Mouse (Mus musculus) MEL-GATA-1-ER (cell line): ENCODE measurements around the gene Cdh15.

Experiments
- DNase-seq: peaks from one replicate; pipeline ENCODE4 v3.0.0-alpha.2; 2012; ENCODE audit warnings: low read depth; ENCODE audit errors: extremely low read depth

Cdh15 gene

GRCm38 (mm10) chr8:122883671-122884070 is 35.9 kb downstream of the Cdh15 start:
- no peak for DNase-seq

DNA sequence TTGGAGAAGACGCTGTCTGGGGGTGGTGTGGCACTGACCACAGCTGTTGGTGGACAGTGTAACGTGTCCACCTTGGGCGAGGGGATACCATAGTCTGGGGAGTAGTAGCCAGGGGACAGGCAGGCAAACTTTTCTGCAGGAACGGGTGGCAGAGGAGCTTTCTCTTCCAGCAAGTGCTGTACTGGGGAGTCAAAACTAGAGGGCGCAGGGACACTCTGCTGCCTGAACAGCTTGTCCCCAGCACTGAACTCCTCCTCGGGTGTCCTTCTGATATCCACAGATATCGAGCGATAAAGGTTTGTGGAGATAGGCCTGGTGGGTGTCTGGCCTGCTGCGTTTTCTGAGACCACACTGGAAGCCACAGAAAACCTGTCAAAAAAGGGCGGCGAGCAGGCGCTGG is 43.7 kb downstream of the Cdh15 start:
- no peak for DNase-seq

DNA sequence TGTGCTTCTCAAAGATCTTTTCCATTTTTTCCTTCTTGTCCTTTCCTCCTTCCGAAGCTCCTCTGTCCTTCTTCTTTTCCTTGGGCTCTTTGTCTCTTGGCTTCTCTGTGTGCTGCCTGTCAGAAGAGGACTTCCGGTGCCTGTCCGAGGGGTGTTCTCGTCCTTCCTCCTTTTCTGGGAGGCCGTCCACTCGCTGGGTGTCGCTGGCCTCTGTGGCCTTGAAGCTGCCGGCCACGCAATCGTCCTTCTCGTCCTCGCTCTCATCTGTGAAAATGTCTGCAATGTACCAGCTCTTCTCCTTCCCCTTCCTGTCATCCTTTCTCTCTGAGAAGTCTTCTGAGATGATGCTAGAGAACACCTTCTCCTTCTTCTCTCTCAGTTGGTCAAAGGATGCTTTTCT is 45.7 kb downstream of the Cdh15 start:
- DNase-seq: no peak

- DNase-seq: no peak
Observed at GRCm38 (mm10) chr8:122896317-122896716, 48.6 kb downstream of the Cdh15 start.

DNA sequence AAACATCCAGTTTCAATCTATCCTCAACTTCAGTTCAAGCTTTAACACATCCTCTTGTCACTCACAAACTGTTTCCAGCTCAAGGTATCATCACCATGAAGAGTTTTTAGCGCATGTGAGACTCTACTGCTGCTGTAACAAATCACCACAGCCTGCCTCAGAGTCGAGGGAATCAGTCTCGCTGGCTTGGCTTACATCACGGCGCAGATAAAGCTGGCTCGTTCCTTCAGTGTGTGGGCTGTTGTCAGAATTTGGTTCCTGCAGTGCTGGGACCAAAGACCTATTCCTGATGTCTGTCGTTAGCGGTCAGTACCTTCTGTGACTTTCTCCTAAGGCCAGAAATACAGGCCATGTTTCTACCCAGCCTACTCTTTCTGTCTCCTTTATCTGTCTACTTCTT is 49.4 kb downstream of the Cdh15 start:
- no peak for DNase-seq

GRCm38 (mm10) chr8:122898018-122898417 is 50.3 kb downstream of the Cdh15 start:
- no peak for DNase-seq

DNA sequence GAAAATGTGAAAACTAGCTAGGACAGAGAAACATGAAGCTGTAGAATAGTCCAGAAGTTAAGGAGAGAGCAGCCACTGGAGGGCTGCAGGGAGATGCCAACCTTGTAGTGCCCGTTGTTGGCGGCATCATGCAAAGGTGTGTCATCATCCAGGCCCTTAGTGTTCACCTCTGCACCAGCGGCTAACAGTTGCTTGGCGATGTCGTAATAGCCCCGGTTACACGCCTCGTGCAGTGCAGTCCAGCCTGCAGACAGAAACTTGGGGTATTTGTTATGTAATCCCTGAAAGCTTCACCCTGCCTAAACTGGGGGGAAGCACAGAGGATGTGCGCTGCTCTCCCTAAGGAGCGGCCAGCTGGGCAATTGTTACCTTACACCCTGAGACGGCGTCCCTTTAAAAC is 50.7 kb downstream of the Cdh15 start:
- DNase-seq: no peak

DNA sequence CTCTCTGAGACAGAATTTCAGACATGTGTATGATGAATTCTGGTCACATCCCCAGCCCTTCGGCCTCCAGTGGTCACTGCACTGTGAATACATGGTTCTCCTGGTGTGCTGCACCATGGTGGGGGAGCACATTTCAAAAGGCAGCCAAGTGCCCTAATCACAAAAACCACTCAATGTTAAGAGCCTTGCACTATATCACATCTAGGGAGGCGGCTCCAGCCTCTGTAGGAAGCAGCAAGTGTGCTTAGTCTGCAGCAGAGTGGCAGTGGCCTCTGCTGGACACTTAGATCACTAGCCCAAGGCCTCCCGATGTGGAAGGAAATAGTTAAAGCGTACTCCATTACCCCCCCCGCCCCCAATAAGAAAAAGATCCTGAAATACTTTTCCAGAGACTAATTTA is 51.3 kb downstream of the Cdh15 start:
- no peak for DNase-seq

- DNase-seq: no peak
Observed at GRCm38 (mm10) chr8:122901476-122901875, 53.7 kb downstream of the Cdh15 start.

- DNase-seq: no peak
Observed at GRCm38 (mm10) chr8:122901892-122902515, 54.2 kb downstream of the Cdh15 start.

DNA sequence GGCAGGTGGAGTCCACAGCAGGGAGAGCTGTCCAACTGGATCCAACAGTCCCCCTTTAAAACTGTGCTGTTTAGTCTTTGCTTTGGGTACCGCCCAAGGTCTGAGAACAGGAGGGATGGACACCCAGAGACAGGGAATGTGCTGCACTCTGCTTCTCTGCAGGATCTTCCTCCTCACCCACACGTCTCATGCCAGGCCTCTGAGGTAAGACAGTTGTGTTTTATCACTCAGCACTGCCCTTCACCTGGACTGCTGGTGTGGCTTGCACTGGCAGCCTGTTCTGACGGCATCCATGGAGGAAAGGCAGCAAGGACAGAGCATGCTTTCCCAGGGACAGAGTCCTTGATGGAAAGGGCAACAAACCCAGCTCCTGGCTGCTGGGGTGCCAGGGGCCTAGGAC is 54.8 kb downstream of the Cdh15 start:
- DNase-seq: no peak

DNA sequence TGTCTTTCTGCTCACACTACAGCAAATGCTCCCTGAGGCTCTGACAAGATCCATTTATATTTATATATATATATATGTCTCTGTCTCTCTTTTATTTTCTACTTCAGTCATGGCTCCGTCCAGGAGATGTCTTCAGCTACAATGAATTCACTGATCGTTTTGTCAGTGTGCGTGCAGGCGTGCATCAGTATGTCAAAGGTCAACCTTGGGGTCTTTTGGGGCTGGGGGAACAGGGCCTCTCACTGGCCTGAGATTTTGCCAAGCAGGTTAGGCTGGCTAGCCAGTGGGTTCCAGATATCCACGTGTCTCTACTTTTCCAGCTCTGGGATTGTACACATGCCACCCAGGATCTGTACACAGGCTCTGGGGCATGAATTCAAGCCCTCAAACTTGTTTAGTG is 55.2 kb downstream of the Cdh15 start:
- DNase-seq: no peak

DNA sequence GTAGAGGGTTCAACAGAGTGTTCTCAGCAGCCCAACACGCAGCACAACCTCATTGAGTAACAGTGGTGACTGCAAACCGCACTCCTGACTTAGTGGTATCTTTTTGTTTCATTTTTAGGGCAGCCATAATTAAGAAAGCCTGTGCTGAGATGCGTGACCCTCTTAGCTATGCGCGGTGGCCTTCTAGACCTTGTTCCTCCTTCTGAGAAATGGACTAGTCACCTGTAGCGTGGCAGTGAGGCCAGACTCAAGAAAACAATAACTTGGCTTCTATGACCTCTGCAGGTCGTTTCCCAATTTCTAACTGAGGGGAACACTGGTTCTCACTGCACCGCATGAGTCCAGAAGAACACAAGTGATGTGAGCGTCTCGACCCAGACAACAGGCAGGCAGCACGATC is 56.7 kb downstream of the Cdh15 start:
- no peak for DNase-seq

GRCm38 (mm10) chr8:122905346-122905745 is 57.6 kb downstream of the Cdh15 start:
- no peak for DNase-seq

- DNase-seq: peak; percentile 87
Observed at GRCm38 (mm10) chr8:122906463-122907021, 58.8 kb downstream of the Cdh15 start.

GRCm38 (mm10) chr8:122912150-122912549 is 64.4 kb downstream of the Cdh15 start:
- no peak for DNase-seq

DNA sequence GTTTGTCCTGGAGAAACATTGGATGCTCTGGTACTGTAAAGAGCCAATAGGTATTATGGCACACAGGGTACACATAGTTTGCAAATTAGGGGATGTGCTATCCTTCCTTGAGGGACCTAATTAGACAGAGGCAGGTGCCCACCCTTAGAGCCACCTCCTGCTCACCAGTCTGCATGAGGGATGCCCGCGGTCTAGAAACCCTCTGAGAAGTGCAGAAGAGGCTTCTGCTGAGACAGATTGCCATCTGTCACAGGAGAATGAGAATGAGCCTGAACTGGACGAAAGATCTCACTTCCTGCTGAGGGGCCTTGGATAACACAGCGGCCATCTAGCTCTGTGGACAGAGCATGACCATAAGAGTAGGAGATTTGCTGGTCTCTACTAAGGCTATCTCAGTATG is 65.1 kb downstream of the Cdh15 start:
- DNase-seq: no peak

DNA sequence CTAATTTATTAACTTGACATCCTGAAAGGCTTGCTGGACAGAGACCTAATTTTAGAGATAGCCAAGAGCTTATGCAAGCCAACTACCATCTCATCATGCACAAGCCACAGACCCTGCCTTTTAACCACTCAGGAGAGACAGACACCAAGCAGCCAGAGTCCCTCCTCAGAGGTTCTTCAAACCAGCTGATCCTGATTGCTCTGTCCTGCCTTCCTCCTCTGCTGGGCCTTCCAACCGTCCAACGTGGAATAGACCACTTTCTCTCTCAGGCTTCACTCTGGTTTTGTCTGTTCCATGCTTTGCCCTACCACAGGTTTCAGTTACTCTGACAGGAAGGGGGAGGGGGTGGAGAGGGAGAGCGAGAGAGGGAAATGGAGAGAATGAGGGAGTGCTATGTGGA is 69.0 kb downstream of the Cdh15 start:
- DNase-seq: no peak
